Mouse (Mus musculus) embryonic facial prominence, embryonic 10.5 days (tissue): Measurements from ENCODE around the gene P2rx2. TPM values are rescaled to one million over a fixed set of nuclear protein-coding genes. Genes with fewer than 3 reads are reported as not detected.
A peak's percentile ranks its signal among the peaks of the same experiment; 100 is the strongest.

Source experiments
- DNase-seq: peaks from one replicate; pipeline ENCODE4 v3.0.0-alpha.2; 2017; ENCODE audit warnings: low spot score
- H3K27ac ChIP-seq: fragments of 300-500 bp; sonication (generic); replicated peaks from 2 replicates; pipeline ENCODE4 v1.5.1; 2016; ENCODE audit warnings: mild to moderate bottlenecking
- H3K27me3 ChIP-seq: fragments of 300-500 bp; sonication (generic); replicated peaks from 2 replicates; pipeline ENCODE4 v1.6.1; 2016; ENCODE audit warnings: low read depth, mild to moderate bottlenecking; ENCODE audit not compliant: poor library complexity, severe bottlenecking
- H3K36me3 ChIP-seq: fragments of 300-500 bp; sonication (generic); replicated peaks from 2 replicates; pipeline ENCODE4 v1.6.1; 2016; ENCODE audit warnings: mild to moderate bottlenecking, moderate library complexity
- H3K4me1 ChIP-seq: fragments of 300-500 bp; sonication (generic); 2 replicates; pipeline ENCODE4 v1.6.1; 2016
- H3K4me3 ChIP-seq: fragments of 300-500 bp; sonication (generic); 2 replicates; pipeline ENCODE4 v1.5.1; 2016; ENCODE audit warnings: mild to moderate bottlenecking, moderate library complexity
- H3K9me3 ChIP-seq: fragments of 300-500 bp; sonication (generic); 2 replicates; pipeline ENCODE4 v1.6.1; 2016; ENCODE audit warnings: mild to moderate bottlenecking
- WGBS: fragments of 180-500 bp; shearing (Covaris S2); methylation state at CpG from one replicate; pipeline ENCODE4 v1.1.7; 2016; 5-methylcytosine and 5-hydroxymethylcytosine counted together
- polyA plus RNA-seq: library from polyadenylated mRNA; unstranded; fragments of >200 nt; fragmentation: Nextera tagmentation; extraction: Ambion mirVana; gene quantifications from 2 replicates; pipeline ENCODE4 v1.2.1, GENCODE M21; 2016

P2rx2 gene
- 0.87 and 0.95 TPM in 2 replicates for polyA plus RNA-seq

- Histone ChIP-seq H3K36me3 (peaks cover 29% of the 10 kb centered on the region), H3K4me1 (peaks cover 36% of the 10 kb centered on the region), H3K4me3 (peak within 1 kb of the TSS; percentile 63), H3K27me3 (peaks cover 56% of the 10 kb centered on the region), H3K9me3 (no peaks in the 10 kb centered on the region), H3K27ac (peak within 1 kb of the TSS; percentile 26; the same call in 1 of the 2 replicates)
- DNase-seq = peak; percentile 67
- 2% methylated on average over 43 of the region's 43 CpGs for WGBS
Observed at GRCm38 (mm10) chr5:110342648-110343284, at the start of gene P2rx2. Gene P2rx2, minus strand, starts transcription at chr5:110343212.

DNA sequence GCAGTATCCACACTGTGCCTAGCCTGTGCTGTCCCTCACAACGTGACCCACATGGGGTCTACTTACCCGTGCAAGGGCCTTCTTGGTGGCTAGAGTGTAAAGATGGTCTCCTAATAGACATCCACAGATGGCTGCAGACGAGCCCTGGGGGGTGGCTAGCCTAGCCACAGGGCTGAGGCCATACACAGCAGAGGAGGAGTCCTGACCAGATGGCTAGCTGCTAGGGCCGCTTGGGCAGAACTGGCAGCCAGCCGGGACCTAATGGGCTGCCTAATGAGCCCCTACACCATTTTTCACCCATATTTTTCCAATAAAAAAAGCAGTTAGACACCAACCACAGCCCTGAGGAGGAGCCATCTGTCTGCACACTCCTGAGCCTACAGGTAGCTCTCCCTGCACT is 49.7 kb upstream of the P2rx2 start:
- H3K9me3 ChIP-seq = no peaks in the 10 kb centered on the region
- WGBS = 84% methylated on average over 5 of the region's 5 CpGs
- H3K4me1 ChIP-seq = no peaks in the 10 kb centered on the region
- no peaks in the 10 kb centered on the region for H3K36me3 ChIP-seq
- H3K27ac ChIP-seq = no peak overlapping the region
- no peaks in the 10 kb centered on the region; the same call in 1 of the 2 replicates for H3K27me3 ChIP-seq
- no peak for DNase-seq
- H3K4me3 ChIP-seq = no peak overlapping the region

- Histone ChIP-seq H3K9me3 (no peaks in the 10 kb centered on the region), H3K27me3 (peaks cover 14% of the 10 kb centered on the region), H3K27ac (no peak overlapping the region), H3K4me3 (no peak overlapping the region), H3K4me1 (peaks cover 19% of the 10 kb centered on the region), H3K36me3 (no peaks in the 10 kb centered on the region)
- 84% methylated on average over 4 of the region's 4 CpGs for WGBS
- DNase-seq = no peak
Observed at GRCm38 (mm10) chr5:110390631-110391030, 47.6 kb upstream of the P2rx2 start.

DNA sequence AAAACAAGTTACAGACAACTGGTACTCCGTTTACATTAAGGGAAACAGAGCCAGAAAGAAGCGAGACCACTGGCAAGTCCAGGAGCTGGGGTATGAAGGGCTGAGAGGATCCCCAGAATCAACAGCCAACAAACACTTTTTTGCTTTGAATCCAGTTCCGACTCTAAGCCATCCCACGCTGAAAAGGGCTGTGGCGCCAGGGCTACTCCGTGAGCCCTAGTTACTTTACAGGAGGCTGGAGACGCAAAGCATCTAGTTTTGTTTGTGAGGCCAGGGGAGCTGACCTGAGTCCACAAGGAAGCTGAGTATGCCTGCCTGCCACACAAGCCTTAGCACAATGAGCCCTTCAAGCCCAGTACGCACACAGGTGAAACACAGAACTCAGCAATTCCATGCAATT is 44.3 kb upstream of the P2rx2 start:
- H3K4me3 ChIP-seq = peak overlapping the region; percentile 71
- H3K4me1 ChIP-seq = peaks cover 38% of the 10 kb centered on the region
- H3K9me3 ChIP-seq = no peaks in the 10 kb centered on the region
- peak overlapping the region; percentile 86 for H3K27ac ChIP-seq
- peaks cover 20% of the 10 kb centered on the region for H3K27me3 ChIP-seq
- WGBS = 13% methylated on average over 8 of the region's 8 CpGs
- peak; percentile 16 for DNase-seq
- H3K36me3 ChIP-seq = peaks cover 12% of the 10 kb centered on the region

DNA sequence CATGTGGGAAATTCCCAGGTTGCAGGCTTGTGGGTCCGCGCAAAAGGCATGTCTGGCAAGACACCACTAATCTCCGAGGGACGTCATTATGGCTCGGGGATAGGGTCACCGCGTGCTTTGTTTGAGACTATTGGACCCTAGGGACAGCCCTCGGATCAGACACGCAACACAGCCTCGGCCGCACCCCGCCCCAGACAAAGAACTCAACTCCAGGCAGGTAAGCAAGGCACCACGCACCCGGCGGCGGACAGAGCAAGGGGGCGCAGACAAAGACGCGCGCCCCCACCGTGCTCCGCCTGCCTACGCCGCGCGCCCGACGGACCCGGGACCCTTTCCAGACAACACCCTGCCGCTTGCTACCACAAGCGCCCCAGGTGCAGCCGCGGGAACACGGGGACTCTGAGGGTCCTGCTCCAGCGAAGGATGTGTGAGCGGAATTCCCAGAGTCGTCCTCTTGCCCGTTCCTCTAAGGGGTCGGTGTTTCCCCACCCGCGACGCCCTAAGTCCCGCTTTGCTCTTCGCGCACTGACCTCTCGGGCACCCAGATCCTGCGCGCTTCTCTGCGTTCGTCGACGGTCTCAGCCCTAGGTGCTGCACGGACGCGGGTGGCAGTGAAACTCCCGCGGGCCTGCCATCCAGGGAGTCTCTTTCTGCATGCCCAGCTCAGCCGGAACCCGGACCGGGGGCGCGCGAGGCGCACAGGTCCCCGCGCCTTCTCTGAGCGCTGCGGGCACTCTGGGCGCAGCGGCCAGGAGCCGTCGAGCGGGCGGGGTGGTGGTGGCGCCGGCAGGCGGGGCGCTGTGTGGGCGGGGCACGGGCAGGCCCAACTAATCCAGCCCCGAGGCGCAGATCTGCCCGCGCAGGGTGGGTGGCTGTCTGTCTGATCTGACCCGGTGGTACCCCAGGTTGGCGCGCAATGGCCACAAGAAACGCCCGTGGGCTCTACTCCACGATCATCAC is 43.6 kb upstream of the P2rx2 start:
- Histone ChIP-seq H3K27ac (peak overlapping the region; percentile 86), H3K36me3 (peaks cover 18% of the 10 kb centered on the region), H3K4me1 (peaks cover 38% of the 10 kb centered on the region), H3K4me3 (peak overlapping the region; percentile 71), H3K9me3 (no peaks in the 10 kb centered on the region), H3K27me3 (peaks cover 20% of the 10 kb centered on the region)
- WGBS = under 1% methylated on average over 90 of the region's 90 CpGs
- DNase-seq = peak; percentile 91

DNA sequence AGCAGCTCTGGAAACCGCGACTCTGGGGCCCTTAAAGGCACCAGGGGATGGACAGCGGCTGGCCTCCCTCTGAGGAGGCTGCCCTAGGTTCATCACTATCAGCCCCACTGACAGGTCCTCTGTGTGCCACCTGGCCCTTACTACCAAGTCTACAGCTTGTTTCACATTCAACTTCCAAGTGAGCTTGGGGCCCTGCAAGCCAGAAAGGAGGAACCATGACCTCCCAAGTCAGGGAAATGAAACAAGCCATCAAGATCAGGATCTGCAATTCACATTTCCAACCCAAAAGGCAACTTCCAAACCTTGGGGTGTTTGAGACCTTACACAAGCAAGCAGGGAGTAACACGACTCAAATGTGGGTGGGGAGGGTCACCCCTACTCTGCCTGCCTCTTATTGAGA is 42.3 kb upstream of the P2rx2 start:
- 60% methylated on average over 4 of the region's 4 CpGs for WGBS
- peaks cover 38% of the 10 kb centered on the region for H3K4me1 ChIP-seq
- H3K9me3 ChIP-seq = no peaks in the 10 kb centered on the region
- H3K27ac ChIP-seq = peak overlapping the region; percentile 86; the same call in 1 of the 2 replicates
- peaks cover 20% of the 10 kb centered on the region for H3K27me3 ChIP-seq
- peak overlapping the region; percentile 71 for H3K4me3 ChIP-seq
- DNase-seq = no peak
- H3K36me3 ChIP-seq = peaks cover 32% of the 10 kb centered on the region

- WGBS = 79% methylated on average over 6 of the region's 6 CpGs
- H3K27me3 ChIP-seq = peaks cover 20% of the 10 kb centered on the region
- H3K4me3 ChIP-seq = peak overlapping the region; percentile 71; the same call in 1 of the 2 replicates
Observed at GRCm38 (mm10) chr5:110384491-110384890, 41.5 kb upstream of the P2rx2 start.

DNA sequence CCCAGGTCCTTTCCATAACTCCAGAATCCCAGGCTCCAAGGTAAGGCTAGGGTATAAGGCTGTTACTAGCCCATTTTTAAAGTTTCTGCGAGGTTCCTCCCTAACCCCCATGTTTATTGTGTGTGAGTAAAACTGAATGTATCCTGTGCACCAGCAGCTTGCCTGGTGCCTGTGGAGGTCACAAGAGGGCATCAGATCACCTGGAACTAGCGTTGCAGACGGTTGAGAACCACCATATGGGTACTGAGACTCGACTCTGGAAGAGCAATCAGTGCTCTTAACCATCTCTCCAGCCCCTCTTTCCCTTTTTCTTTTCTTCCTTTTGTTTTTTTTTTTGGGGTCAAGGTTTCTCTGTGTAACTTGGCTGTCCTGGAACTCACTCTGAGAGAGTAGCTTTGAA is 36.8 kb upstream of the P2rx2 start:
- Histone ChIP-seq H3K4me3 (no peak overlapping the region), H3K9me3 (no peaks in the 10 kb centered on the region), H3K4me1 (peaks cover 29% of the 10 kb centered on the region), H3K27ac (no peak overlapping the region), H3K27me3 (0 out of 2 replicates have a peak, but pooled peaks cover under 1% of the 10 kb centered on the region), H3K36me3 (peaks cover 86% of the 10 kb centered on the region)
- DNase-seq = no peak
- 89% methylated on average over 4 of the region's 4 CpGs for WGBS

More at GRCm38 (mm10) chr5:110384491-110384890, 41.5 kb upstream of the P2rx2 start:
- Histone ChIP-seq H3K27ac (no peak overlapping the region), H3K9me3 (no peaks in the 10 kb centered on the region), H3K4me1 (peaks cover 38% of the 10 kb centered on the region), H3K36me3 (peaks cover 40% of the 10 kb centered on the region)
- DNase-seq = no peak

GRCm38 (mm10) chr5:110379086-110379485 is 36.1 kb upstream of the P2rx2 start:
- peaks cover 90% of the 10 kb centered on the region for H3K36me3 ChIP-seq
- H3K27ac ChIP-seq = no peak overlapping the region
- peaks cover 21% of the 10 kb centered on the region for H3K4me1 ChIP-seq
- no peaks in the 10 kb centered on the region for H3K27me3 ChIP-seq
- no peaks in the 10 kb centered on the region for H3K9me3 ChIP-seq
- H3K4me3 ChIP-seq = no peak overlapping the region
- WGBS = 85% methylated on average over 15 of the region's 15 CpGs
- DNase-seq = no peak

GRCm38 (mm10) chr5:110378181-110378583 is 35.2 kb upstream of the P2rx2 start:
- no peak overlapping the region; the same call in 1 of the 2 replicates for H3K27ac ChIP-seq
- peaks cover 18% of the 10 kb centered on the region for H3K4me1 ChIP-seq
- DNase-seq = peak; percentile 52
- H3K9me3 ChIP-seq = no peaks in the 10 kb centered on the region
- H3K4me3 ChIP-seq = 0 out of 2 replicates have a peak overlapping the region, but pooled peaks have one; percentile 9
- H3K27me3 ChIP-seq = no peaks in the 10 kb centered on the region
- peaks cover 96% of the 10 kb centered on the region for H3K36me3 ChIP-seq
- 26% methylated on average over 20 of the region's 20 CpGs for WGBS

DNA sequence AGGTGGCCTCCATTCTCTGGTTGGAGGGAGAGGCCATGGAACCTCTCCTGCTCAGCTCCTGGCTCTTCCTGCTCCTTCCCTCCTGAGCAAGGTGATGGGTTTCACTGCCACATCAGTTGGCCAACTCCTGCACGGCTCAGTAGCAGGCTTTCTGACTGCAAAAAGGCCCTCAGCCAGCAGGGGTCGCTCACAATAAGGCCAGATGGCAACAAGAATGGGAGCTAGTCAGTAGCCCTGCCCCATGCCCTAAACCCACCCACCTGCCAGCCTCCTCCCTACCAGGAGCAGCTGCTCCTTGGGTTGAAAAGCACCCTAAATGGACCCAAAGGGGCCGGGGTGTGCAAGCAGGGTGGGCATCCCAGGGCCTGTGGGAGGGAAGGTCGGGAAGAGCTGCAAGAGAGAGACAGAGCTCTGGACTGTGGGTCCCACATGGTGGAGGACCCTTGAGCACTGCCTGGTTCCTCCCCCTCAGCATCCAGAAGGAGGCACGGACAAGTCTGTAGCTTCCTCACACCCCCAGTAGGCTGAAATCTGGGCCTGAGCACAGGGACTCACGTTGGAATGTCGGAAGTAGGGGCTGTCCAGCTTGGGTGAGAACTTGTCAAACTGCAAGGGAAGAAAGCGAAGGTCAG is 33.9 kb upstream of the P2rx2 start:
- DNase-seq = peak; percentile 79
- H3K27me3 ChIP-seq = no peaks in the 10 kb centered on the region
- peaks cover 98% of the 10 kb centered on the region for H3K36me3 ChIP-seq
- 61% methylated on average over 8 of the region's 8 CpGs for WGBS
- H3K4me3 ChIP-seq = no peak overlapping the region
- no peak overlapping the region for H3K27ac ChIP-seq
- peaks cover 18% of the 10 kb centered on the region for H3K4me1 ChIP-seq
- H3K9me3 ChIP-seq = no peaks in the 10 kb centered on the region
